Mouse (Mus musculus) right cerebral cortex, postnatal 4 days (tissue): ENCODE measurements at regions not wholly inside any gene's neighbourhood (a gene's known extent, or its start where the extent isn't known, plus 50 kb on each side); places are given as distances from the start of the nearest gene placed in this dataset.

Experiments used
- DNase-seq: peaks from one replicate; pipeline ENCODE4 v3.0.0-alpha.2; 2022

DNA sequence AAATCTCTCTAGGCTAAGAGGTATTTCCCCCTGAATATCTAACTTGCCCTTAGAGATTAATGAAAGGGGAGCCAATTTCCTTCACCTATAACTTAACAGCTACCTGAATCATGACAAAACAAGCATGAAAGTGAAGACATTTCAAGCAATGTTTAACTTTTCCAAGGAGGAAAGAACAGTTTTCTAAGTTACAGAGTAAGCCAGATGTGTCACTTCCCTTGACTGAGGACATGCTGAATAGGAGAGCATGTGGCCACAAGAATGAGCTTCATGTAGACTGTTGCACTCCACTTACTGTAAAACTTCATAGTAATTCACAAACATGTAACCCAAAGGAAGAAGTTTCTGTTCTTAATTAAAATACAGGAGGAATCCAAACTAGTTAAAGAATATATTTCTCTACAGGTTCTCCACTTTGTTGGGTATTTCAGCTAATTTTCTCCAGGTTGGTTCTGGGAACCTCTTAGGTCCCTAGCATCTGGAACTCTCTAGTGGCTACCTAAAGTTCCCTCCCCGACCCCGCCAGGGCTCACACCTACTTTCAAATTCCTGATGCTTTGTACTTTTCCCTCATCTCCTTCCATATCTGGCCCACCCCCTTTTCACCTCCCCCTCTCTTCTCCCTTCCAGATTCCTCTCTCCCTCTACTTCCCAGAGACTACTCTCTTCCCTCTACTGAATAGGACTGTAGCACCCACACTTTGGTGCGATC, 142.0 kb upstream of the Tyrp1 start:
- DNase-seq: no peak

- no peak for DNase-seq
These were observed 121.2 kb upstream of the Tyrp1 start for GRCm38 (mm10) chr4:80712698-80713097.

DNA sequence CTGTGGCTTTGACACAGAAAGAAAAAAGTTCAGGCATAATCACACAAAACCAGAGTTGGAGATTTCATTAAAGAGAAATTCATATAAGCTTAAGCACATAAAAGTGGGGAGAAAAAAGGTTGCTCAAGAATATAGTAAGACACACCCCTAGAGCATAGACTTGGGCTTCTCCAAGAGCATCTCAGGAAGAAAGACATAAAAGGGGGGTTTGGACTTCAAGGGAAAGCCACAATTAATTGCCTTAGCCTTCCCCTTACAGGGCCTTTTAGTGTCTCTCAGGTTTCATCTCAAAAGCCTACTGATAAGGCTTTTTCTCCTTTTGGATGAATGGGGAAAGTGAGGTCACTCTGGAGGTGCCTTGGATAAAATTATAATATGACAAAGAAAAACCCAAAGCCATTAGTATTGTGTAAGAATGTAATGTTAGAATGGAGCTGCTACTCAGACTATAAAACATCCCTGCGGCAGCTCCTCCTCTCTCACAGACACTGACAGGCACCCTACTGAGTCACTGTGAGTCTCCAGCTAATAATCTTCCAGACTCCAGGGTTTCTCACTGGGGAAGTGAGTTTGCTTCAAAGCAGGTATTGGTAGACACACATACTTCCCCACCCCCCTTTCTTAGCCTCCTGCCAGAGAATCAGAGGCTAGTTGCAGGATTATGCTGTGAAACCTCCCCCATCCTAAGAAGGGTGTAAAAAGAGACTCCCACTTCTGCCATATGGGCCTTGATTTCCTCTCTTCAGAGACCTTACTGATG, 88.8 kb upstream of the Tyrp1 start:
- DNase-seq: no peak

- no peak for DNase-seq
These were observed 81.7 kb upstream of the Tyrp1 start for GRCm38 (mm10) chr4:80752259-80752658.

DNA sequence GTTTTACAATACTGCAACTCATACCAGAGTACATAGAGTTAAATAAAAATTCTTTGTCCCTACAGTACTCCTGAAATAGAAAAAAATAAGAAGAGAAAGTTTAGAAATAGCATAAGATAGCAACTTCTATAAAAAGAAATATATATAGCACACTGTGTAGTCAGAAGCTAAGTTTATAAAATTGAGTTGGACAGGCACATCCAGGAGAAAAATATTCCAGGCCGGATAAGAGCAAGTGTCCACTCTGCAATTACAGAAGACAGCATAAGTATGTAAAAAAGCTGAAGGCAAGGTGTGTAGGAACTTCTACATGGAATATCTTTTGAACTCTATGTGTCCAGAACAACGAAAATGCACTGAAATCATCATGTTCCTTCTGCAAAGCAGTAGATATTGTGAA, 77.8 kb upstream of the Tyrp1 start:
- DNase-seq: no peak

- DNase-seq: no peak
These were observed 69.9 kb upstream of the Tyrp1 start for GRCm38 (mm10) chr4:80764024-80764423.

DNA sequence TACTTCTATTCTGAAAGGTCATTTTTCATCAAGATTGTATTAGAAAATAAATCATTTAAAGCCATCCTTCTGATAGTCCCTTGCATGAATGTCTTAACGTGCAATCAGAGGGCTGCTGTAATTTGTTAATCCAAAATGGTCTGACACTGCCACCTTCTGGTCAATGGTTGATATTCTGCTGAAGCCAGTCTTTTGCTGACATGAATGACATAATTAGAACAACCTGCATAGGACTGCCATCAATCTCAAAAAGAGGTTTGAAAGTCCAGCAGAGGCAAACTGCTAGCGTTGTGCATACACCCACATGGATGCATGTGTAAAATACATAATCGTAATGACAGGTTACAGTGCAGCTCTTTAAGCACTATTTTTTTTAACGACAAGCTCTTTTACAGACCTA, 68.1 kb upstream of the Tyrp1 start:
- peak; percentile 69 for DNase-seq

DNA sequence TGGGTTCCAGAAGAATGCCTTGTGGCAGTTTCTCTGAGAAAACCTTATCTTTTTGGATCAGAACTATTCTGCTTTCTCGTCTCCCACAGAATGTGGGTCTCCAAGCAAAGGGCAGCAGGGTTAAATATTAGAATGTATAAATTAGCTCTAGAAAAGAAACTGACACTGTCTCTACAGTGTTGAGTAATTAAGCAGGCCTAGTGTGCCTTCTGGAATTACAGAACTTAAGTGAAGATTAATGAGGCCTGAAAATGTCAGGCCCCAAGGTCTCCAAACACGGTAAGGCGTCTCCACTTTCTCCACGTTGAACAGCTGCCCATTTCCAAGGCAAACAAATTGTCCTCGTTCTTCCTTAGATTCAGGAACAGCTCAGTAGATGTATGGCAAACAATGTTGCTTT, 66.5 kb upstream of the Tyrp1 start:
- DNase-seq: no peak
